Mouse (Mus musculus): Measurements from ENCODE around the gene Rab28. TPM values are rescaled to one million over a fixed set of nuclear protein-coding genes. Genes with fewer than 3 reads are reported as not detected.

Rab28 gene
- 68.4 and 76.1 TPM in 2 replicates for polyA plus RNA-seq (2014; fragmentation: Nextera tagmentation; extraction: Ambion mirVana)

- H3K36me3 ChIP-seq (ENCODE audit: control insufficient read depth, insufficient read depth, low read length): no peaks in the 10 kb centered on the region
- no peaks in the 10 kb centered on the region for H3K27me3 ChIP-seq (ENCODE audit: control insufficient read depth, insufficient read depth, low read length)
- peak; percentile 98 for DNase-seq
- WGBS: under 1% methylated on average over 34 of the region's 34 CpGs
- H3K27ac ChIP-seq (replicated peaks; ENCODE audit: low read depth, low read length): peak within 1 kb of the TSS; percentile 92
- peak within 1 kb of the TSS; percentile 97 for H3K9ac ChIP-seq (replicated peaks; ENCODE audit: low read length)
- peak within 1 kb of the TSS; percentile 88 for H3K4me2 ChIP-seq (ENCODE audit: low read length)
- peak within 1 kb of the TSS; percentile 99 for H3K4me3 ChIP-seq (replicated peaks; ENCODE audit: low read depth, low read length)
- peaks cover 7% of the 10 kb centered on the region for H3K4me1 ChIP-seq (ENCODE audit: control insufficient read depth, insufficient read depth, low read length)
- ATAC-seq (ENCODE audit: low FRiP score, low TSS enrichment): peak; percentile 97
- no peaks in the 10 kb centered on the region for H3K9me3 ChIP-seq (ENCODE audit: control insufficient read depth, low read length)
These were observed at the start of gene Rab28 for GRCm38 (mm10) chr5:41708051-41708630. TSS of gene Rab28 (minus strand) at chr5:41708157.

GRCm38 (mm10) chr5:41757338-41757737, 49.4 kb upstream of the Rab28 start:
- Histone ChIP-seq H3K4me2 (ENCODE audit: low read length) (no peak overlapping the region), H3K27ac (replicated peaks; ENCODE audit: low read depth, low read length) (no peak overlapping the region), H3K4me1 (ENCODE audit: control insufficient read depth, insufficient read depth, low read length) (0 out of 2 replicates have a peak, but pooled peaks cover 7% of the 10 kb centered on the region), H3K36me3 (ENCODE audit: control insufficient read depth, insufficient read depth, low read length) (no peaks in the 10 kb centered on the region), H3K27me3 (ENCODE audit: control insufficient read depth, insufficient read depth, low read length) (peaks cover 97% of the 10 kb centered on the region), H3K4me3 (replicated peaks; ENCODE audit: low read depth, low read length) (no peak overlapping the region), H3K9me3 (ENCODE audit: control insufficient read depth, low read length) (no peaks in the 10 kb centered on the region), H3K9ac (replicated peaks; ENCODE audit: low read length) (no peak overlapping the region)
- 4% methylated on average over 5 of the region's 5 CpGs for WGBS
- DNase-seq (no peak), ATAC-seq (ENCODE audit: low FRiP score, low TSS enrichment) (no peak)

GRCm38 (mm10) chr5:41756396-41756795, 48.4 kb upstream of the Rab28 start:
- no peak overlapping the region for H3K4me3 ChIP-seq (replicated peaks; ENCODE audit: low read depth, low read length)
- no peak for ATAC-seq (ENCODE audit: low FRiP score, low TSS enrichment)
- 0 out of 2 replicates have a peak, but pooled peaks cover 2% of the 10 kb centered on the region for H3K4me1 ChIP-seq (ENCODE audit: control insufficient read depth, insufficient read depth, low read length)
- no peak overlapping the region for H3K4me2 ChIP-seq (ENCODE audit: low read length)
- 0 out of 2 replicates have a peak, but pooled peaks cover 3% of the 10 kb centered on the region for H3K9me3 ChIP-seq (ENCODE audit: control insufficient read depth, low read length)
- no peak overlapping the region for H3K9ac ChIP-seq (replicated peaks; ENCODE audit: low read length)
- no peak overlapping the region for H3K27ac ChIP-seq (replicated peaks; ENCODE audit: low read depth, low read length)
- peaks cover 97% of the 10 kb centered on the region for H3K27me3 ChIP-seq (ENCODE audit: control insufficient read depth, insufficient read depth, low read length)
- DNase-seq: no peak
- H3K36me3 ChIP-seq (ENCODE audit: control insufficient read depth, insufficient read depth, low read length): no peaks in the 10 kb centered on the region
- WGBS: 3% methylated on average over 4 of the region's 4 CpGs

GRCm38 (mm10) chr5:41755373-41755960, 47.5 kb upstream of the Rab28 start:
- no peak overlapping the region for H3K9ac ChIP-seq (replicated peaks; ENCODE audit: low read length)
- WGBS: under 1% methylated on average over 23 of the region's 23 CpGs
- H3K27ac ChIP-seq (replicated peaks; ENCODE audit: low read depth, low read length): no peak overlapping the region
- H3K4me3 ChIP-seq (replicated peaks; ENCODE audit: low read depth, low read length): no peak overlapping the region
- no peaks in the 10 kb centered on the region for H3K4me1 ChIP-seq (ENCODE audit: control insufficient read depth, insufficient read depth, low read length)
- ATAC-seq (ENCODE audit: low FRiP score, low TSS enrichment): no peak
- H3K4me2 ChIP-seq (ENCODE audit: low read length): no peak overlapping the region
- 0 out of 2 replicates have a peak, but pooled peaks cover 3% of the 10 kb centered on the region for H3K9me3 ChIP-seq (ENCODE audit: control insufficient read depth, low read length)
- H3K36me3 ChIP-seq (ENCODE audit: control insufficient read depth, insufficient read depth, low read length): no peaks in the 10 kb centered on the region
- H3K27me3 ChIP-seq (ENCODE audit: control insufficient read depth, insufficient read depth, low read length): peaks cover 99% of the 10 kb centered on the region
- peak; percentile 15 for DNase-seq

- Histone ChIP-seq H3K4me1 (ENCODE audit: control insufficient read depth, insufficient read depth, low read length) (no peaks in the 10 kb centered on the region), H3K27me3 (ENCODE audit: control insufficient read depth, insufficient read depth, low read length) (peaks cover 99% of the 10 kb centered on the region), H3K4me2 (ENCODE audit: low read length) (no peak overlapping the region), H3K36me3 (ENCODE audit: control insufficient read depth, insufficient read depth, low read length) (no peaks in the 10 kb centered on the region), H3K9me3 (ENCODE audit: control insufficient read depth, low read length) (0 out of 2 replicates have a peak, but pooled peaks cover 3% of the 10 kb centered on the region), H3K9ac (replicated peaks; ENCODE audit: low read length) (no peak overlapping the region), H3K27ac (replicated peaks; ENCODE audit: low read depth, low read length) (no peak overlapping the region), H3K4me3 (replicated peaks; ENCODE audit: low read depth, low read length) (no peak overlapping the region; the same call in 1 of the 2 replicates)
- ATAC-seq (ENCODE audit: low FRiP score, low TSS enrichment): no peak
- DNase-seq: peak; percentile 19
- WGBS: 2% methylated on average over 16 of the region's 16 CpGs
These were observed 46.9 kb upstream of the Rab28 start for GRCm38 (mm10) chr5:41754836-41755235.

GRCm38 (mm10) chr5:41754226-41754775, 46.3 kb upstream of the Rab28 start:
- Histone ChIP-seq H3K27me3 (ENCODE audit: control insufficient read depth, insufficient read depth, low read length) (peaks cover 99% of the 10 kb centered on the region), H3K27ac (replicated peaks; ENCODE audit: low read depth, low read length) (no peak overlapping the region), H3K4me3 (replicated peaks; ENCODE audit: low read depth, low read length) (no peak overlapping the region; the same call in 1 of the 2 replicates), H3K9ac (replicated peaks; ENCODE audit: low read length) (no peak overlapping the region), H3K4me2 (ENCODE audit: low read length) (no peak overlapping the region), H3K36me3 (ENCODE audit: control insufficient read depth, insufficient read depth, low read length) (no peaks in the 10 kb centered on the region), H3K4me1 (ENCODE audit: control insufficient read depth, insufficient read depth, low read length) (no peaks in the 10 kb centered on the region), H3K9me3 (ENCODE audit: control insufficient read depth, low read length) (0 out of 2 replicates have a peak, but pooled peaks cover 3% of the 10 kb centered on the region)
- under 1% methylated on average over 17 of the region's 17 CpGs for WGBS
- DNase-seq (peak; percentile 14), ATAC-seq (ENCODE audit: low FRiP score, low TSS enrichment) (no peak)

GRCm38 (mm10) chr5:41752721-41753120, 44.8 kb upstream of the Rab28 start:
- 28% methylated on average over 4 of the region's 4 CpGs for WGBS
- Histone ChIP-seq H3K4me1 (ENCODE audit: control insufficient read depth, insufficient read depth, low read length) (no peaks in the 10 kb centered on the region), H3K27ac (replicated peaks; ENCODE audit: low read depth, low read length) (no peak overlapping the region), H3K9me3 (ENCODE audit: control insufficient read depth, low read length) (0 out of 2 replicates have a peak, but pooled peaks cover 3% of the 10 kb centered on the region), H3K27me3 (ENCODE audit: control insufficient read depth, insufficient read depth, low read length) (peaks cover 99% of the 10 kb centered on the region), H3K4me2 (ENCODE audit: low read length) (no peak overlapping the region), H3K4me3 (replicated peaks; ENCODE audit: low read depth, low read length) (no peak overlapping the region), H3K36me3 (ENCODE audit: control insufficient read depth, insufficient read depth, low read length) (no peaks in the 10 kb centered on the region), H3K9ac (replicated peaks; ENCODE audit: low read length) (no peak overlapping the region)
- ATAC-seq (ENCODE audit: low FRiP score, low TSS enrichment) (no peak), DNase-seq (no peak)

- Histone ChIP-seq H3K9me3 (ENCODE audit: control insufficient read depth, low read length) (no peaks in the 10 kb centered on the region), H3K27ac (replicated peaks; ENCODE audit: low read depth, low read length) (no peak overlapping the region), H3K4me1 (ENCODE audit: control insufficient read depth, insufficient read depth, low read length) (no peaks in the 10 kb centered on the region), H3K4me3 (replicated peaks; ENCODE audit: low read depth, low read length) (no peak overlapping the region), H3K9ac (replicated peaks; ENCODE audit: low read length) (no peak overlapping the region), H3K36me3 (ENCODE audit: control insufficient read depth, insufficient read depth, low read length) (no peaks in the 10 kb centered on the region), H3K4me2 (ENCODE audit: low read length) (no peak overlapping the region), H3K27me3 (ENCODE audit: control insufficient read depth, insufficient read depth, low read length) (peaks cover 57% of the 10 kb centered on the region)
- WGBS: 2% methylated on average over 13 of the region's 15 CpGs
- ATAC-seq (ENCODE audit: low FRiP score, low TSS enrichment): no peak
- DNase-seq: no peak
These were observed 37.2 kb upstream of the Rab28 start for GRCm38 (mm10) chr5:41744898-41745780.
